Mouse (Mus musculus) urinary bladder, postnatal 36 days (tissue): Measurements from ENCODE around the gene Phf12.

Experiments
- DNase-seq, 2 experiments: peaks; one replicate each; pipeline ENCODE4 v3.0.0; 2022; ENCODE audit warnings: low spot score in 2 of 2, mixed read lengths in 1 of 2

The Phf12 gene

DNA sequence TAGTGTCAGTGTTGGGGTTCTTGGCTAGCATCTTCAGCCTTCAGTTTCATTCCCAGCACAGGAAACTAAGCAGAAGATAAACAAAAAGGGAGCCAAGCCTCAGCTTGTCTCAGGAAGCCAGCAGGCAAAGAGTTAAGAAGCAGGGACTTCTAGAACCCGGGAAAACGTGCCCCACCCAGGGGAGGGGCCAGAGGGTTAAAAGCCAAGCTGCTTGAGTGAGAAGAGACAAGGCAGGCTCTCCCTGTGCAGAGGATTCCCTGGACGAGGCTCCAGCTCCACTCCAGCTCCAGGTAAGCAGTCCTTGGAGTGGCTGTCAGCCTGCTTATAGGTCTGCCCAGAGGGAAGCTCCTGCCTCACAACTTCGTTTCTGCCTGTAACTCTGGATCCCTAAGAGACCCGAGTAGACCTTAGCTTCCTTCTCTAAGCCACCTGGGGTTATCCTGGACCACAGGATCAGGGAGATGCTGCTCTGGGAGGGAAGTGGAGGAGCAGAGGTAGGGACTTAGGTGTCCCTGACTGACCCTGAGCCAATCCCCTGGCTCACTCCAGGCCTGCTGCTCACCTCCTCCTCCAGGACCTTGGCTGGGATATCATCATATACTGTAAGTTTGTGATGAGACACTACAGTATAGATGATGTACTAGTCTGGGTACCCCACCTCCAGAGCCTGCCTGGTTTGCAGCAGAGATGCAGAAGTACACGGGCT lies 90.0 kb downstream of the Phf12 start:
- DNase-seq, result no peak

DNA sequence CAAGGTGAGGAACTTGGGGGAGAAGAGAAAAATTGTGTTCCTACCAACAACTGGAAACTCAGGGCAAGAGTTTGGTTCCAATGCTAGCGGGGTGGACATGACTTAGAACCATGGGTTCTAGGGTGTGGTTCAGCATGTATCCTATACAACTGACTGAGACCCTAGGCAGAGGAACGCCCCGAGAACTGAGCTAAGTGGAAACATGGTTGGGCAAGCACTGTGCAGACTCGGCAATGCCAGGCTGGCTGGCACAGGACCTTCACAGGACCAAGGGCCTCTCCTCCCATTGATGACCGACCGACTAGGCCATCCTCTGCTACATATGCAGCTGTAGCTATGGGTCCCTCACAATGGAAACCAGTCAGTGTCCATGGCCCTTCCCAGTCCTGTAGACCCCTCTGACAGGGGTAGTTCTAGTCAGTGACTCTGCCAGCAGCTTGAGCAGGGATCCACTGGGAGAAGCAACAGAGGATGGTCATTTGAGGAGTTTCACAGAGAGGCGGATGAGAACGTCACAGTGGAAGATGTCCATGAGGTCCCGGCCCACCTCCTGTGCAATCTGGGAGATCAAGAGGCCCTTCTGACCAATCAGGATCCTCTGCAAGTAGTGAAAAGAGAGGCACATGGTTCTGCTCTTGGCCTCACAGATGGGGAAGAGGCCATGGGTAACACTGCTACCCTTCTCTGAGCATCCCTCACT lies 91.2 kb downstream of the Phf12 start:
- DNase-seq, result no peak

DNA sequence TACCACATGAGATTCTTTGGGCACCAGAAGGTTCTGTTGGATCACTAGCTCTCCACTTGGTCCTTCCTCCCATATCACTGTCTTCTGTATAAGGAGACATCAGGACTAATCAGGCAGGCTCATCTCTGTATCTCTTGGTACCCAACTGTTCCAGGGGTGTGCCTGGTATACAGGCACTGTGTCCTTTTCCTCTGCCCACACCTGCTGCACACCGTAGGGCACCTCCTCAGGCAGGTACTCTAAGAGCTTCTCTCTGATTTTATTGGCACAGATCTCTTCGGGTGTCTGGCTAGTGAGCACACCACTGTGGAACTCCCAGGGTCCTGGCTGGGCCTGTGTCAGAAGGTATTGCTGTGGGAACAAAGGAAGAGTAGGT lies 91.7 kb downstream of the Phf12 start:
- DNase-seq, result no peak

DNA sequence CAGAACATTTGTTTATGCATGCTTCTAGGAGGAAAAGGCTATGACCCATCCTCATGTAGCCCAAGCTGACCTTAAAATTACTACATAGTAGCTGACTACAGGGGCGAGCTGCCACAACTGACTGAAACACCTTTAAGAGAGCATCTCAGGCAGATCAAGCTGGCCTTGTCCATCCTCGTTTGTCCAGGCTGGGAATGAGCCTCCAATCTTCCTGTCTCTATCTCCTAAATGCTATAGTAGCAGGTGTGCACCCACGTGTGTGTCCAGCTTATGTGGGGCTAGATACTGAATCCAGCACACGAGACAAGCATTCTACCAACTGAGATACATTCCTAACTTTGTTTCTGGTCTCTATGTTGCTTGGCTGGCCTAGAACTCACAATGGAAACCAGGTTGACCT lies 92.1 kb downstream of the Phf12 start:
- no peak for DNase-seq
